ENCODE assay signal across 10 mouse cellular contexts in the genomic region with DNA sequence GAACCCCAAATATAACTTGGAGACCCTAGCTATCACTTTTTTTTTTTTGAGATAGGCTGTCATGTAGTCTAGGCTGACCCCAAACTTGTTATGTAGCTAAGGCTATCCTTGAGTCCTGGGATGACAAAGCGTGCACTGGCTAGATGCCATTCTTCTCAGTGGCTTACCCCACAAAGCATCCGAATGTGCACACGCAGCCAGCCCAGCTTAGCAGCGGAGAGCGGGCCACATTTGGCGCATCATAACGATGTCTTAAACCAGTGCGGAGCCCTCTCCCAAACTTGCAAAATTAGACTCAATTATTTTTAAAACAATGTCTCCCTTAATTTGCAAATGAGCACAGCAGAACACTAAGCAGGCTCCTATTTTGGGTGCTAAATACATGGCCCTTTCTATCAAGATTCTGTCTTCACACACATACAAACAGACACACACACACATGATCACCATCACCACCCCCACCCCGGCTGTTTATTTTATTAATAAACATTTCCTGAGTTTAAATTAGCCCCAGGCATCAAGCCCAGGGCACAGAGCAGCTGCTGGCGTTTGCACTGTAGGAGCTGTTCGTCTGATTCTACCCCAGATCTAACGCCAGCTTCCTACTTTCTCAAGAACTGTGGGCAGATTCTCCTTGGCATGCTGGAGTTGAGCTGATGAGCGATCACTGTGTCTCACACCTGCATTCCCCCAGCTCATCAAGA.
A peak's percentile ranks its signal among the peaks of the same experiment; 100 is the strongest.
DNase-seq lines count a peak whose midpoint lies in the region; TF ChIP-seq lines count a peak whose summit lies in the region.
"Had no signal": no experiment of that assay in that cellular context is flagged by ENCODE, and none has a peak within 500 bp of the region (broad histone marks: within the 10 kb centered on the region; RNA-seq: fewer than 3 reads in every experiment).

No protein-coding gene starts in this region.

- TF ChIP-seq POLR2A in cortical plate, adult 2 months (IDR thresholded peaks at IDR 0.05; ENCODE audit: extremely low read depth, insufficient read depth, low read length), result no peak

- DNase-seq in layer of hippocampus, adult 11-12 months (ENCODE audit: low spot score), result peak; percentile 54
- no peak for DNase-seq in layer of hippocampus, postnatal 25 days (ENCODE audit: extremely low spot score in 1 of 2, low spot score in 1 of 2)
- peak; percentile 93 for DNase-seq in brain, adult 2 months (ENCODE audit: low read depth, low spot score)
- peak; percentile 21 for DNase-seq in left cerebral cortex, postnatal 4 days
- DNase-seq in urinary bladder, adult 2 months (ENCODE audit: low spot score), result no peak
- DNase-seq in adrenal gland, postnatal 4 days (ENCODE audit: low spot score in 2 of 2), result no peak
- DNase-seq: adrenal gland, adult 2 months; heart, postnatal 10 days had no signal

- H3K4me3 ChIP-seq in cortical plate, adult 2 months (ENCODE audit: insufficient read depth, low read length), result no peak overlapping the region
- H3K4me3 ChIP-seq: erythroblast, embryonic 14.5 days had no signal

- no peak for TF ChIP-seq CTCF in cortical plate, adult 2 months (IDR thresholded peaks at IDR 0.05; ENCODE audit: extremely low read depth, insufficient read depth, low read length)

- H3K4me1 ChIP-seq in cortical plate, adult 2 months (ENCODE audit: control insufficient read depth, insufficient read depth, low read length), result peaks cover 16% of the 10 kb centered on the region

- intact Hi-C loops in left cerebral cortex, postnatal 4 days (cut with DNase I), result loop anchor here (10.0 kb wide), 1 partner anchor 115 kb away; no protein-coding TSS in a partner anchor

- peak overlapping the region; percentile 20; the same call in 1 of the 2 replicates for H3K27ac ChIP-seq in cortical plate, adult 2 months (ENCODE audit: insufficient read depth, low read length)

Comparison
In these comparisons a context has a peak if more than half of its experiments do, and no peak if none do; other contexts are left out.
1. DNase-seq: peak in layer of hippocampus, adult 11-12 months (single experiment), brain, adult 2 months (single experiment) and left cerebral cortex, postnatal 4 days (single experiment); none in layer of hippocampus, postnatal 25 days (0 of 2), urinary bladder, adult 2 months (single experiment) and adrenal gland, postnatal 4 days (0 of 2).